Mouse (Mus musculus): ENCODE results near the gene Myl3. TPM values are rescaled to one million over a fixed set of nuclear protein-coding genes. Genes with fewer than 3 reads are reported as not detected.

Myl3 gene
- total and polyA plus RNA-seq, 3 experiments: not detected

DNA sequence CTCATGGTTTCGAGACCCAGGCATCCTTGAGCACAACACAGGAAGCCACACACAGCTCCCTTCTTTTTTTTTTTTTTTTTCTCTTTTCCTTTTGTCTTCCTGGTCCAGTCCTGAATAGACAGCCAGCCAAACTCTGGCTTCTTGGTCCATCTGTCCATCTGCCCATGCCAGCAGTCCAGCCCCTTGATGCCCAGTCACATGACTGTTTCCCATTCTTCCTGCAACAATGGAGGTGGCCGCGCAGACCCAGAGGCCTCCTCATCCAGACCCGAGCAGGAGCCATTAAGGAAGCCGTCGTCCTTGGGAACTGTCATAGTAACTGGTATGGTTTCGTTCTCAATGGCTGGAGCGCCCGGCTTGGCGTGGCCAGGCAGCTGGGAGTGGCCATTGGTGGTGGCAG, 19.6 kb upstream of the Myl3 start:
- DNase-seq (ENCODE audit: extremely low read depth): no peak
- in situ Hi-C loops (cut with MboI; ENCODE audit: low pct_ligation_motif_present, low pct_unique_long_range_greater_than_20kb, low sequenced_read_pairs): loop anchor here (5.0 kb wide), 1 partner anchor 35 kb away; no protein-coding TSS in a partner anchor
- H3K79me2 ChIP-seq (replicated peaks; ENCODE audit: control insufficient read depth, extremely low read depth, insufficient read depth, poor library complexity, severe bottlenecking): no peaks in the 10 kb centered on the region
- no peak overlapping the region for H3K9ac ChIP-seq (ENCODE audit: insufficient read depth, low read depth)
- H3K27me3 ChIP-seq (replicated peaks): no peaks in the 10 kb centered on the region
- dilution Hi-C loops (cut with MboI; ENCODE audit: extremely low pct_ligation_motif_present, extremely low pct_unique_long_range_greater_than_20kb, low sequenced_read_pairs): no loop called here
- no peak overlapping the region for H3K4me2 ChIP-seq (ENCODE audit: insufficient read depth, low read depth, poor library complexity, severe bottlenecking)
- H3K9me3 ChIP-seq (replicated peaks; ENCODE audit: low read length): no peaks in the 10 kb centered on the region
- TF ChIP-seq MYC (IDR thresholded peaks at IDR 0.05; ENCODE audit: low read depth, low read length) (no peak), PAX5 (IDR thresholded peaks at IDR 0.05; ENCODE audit: low read length) (no peak), NELFE (IDR thresholded peaks at IDR 0.05; ENCODE audit: low read depth, low read length) (no peak), POLR2A (IDR thresholded peaks at IDR 0.05; ENCODE audit: low read depth, low read length) (no peak), MEF2A (IDR thresholded peaks at IDR 0.05; ENCODE audit: borderline replicate concordance, low read depth, low read length) (no peak)
- H3K36me3 ChIP-seq (replicated peaks in 1 of 2; ENCODE audit: control insufficient read depth in 1 of 2, insufficient read depth in 1 of 2, low read length in 1 of 2): peaks cover 3 to 21% of the 10 kb centered on the region in 2 experiments
- 0 out of 4 replicates have a peak, but pooled peaks cover 0 to 4% of the 10 kb centered on the region in 2 experiments for H3K4me1 ChIP-seq (ENCODE audit: control insufficient read depth in 1 of 2, insufficient read depth in 2 of 2)
- no peak overlapping the region for H3K27ac ChIP-seq (ENCODE audit: insufficient read depth, low read depth)
- no peak overlapping the region for H3K4me3 ChIP-seq (replicated peaks in 1 of 3; ENCODE audit: low read depth in 2 of 3, low read length in 2 of 3, poor library complexity in 1 of 3)

DNA sequence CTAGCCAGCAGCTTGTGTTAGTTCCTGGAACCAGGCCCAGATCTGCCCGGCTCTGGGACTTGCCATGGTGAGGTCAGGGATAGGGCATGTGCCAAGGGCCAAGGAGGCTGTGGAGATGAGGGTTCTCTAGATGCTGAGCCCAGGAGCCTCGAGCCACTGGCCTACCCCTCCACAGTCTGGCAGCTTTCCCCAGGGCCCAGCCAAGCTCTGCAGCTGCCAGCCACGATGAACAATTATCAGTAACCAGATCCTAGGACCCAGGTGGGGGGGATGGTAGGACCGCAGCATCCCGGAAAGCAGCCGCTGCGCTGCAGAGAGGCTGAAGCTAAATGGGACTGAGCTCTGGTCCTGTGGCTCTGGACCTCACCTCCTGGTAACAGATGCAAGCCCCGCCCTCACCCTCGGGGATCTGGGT, 15.9 kb upstream of the Myl3 start:
- Histone ChIP-seq H3K9me3 (replicated peaks; ENCODE audit: low read length) (no peaks in the 10 kb centered on the region), H3K4me2 (ENCODE audit: insufficient read depth, low read depth, poor library complexity, severe bottlenecking) (no peak overlapping the region), H3K4me1 (ENCODE audit: control insufficient read depth in 1 of 2, insufficient read depth in 2 of 2) (peaks cover 9 to 21% of the 10 kb centered on the region in 2 experiments), H3K27me3 (replicated peaks) (peaks cover 2% of the 10 kb centered on the region), H3K9ac (ENCODE audit: insufficient read depth, low read depth) (no peak overlapping the region), H3K27ac (ENCODE audit: insufficient read depth, low read depth) (no peak overlapping the region), H3K79me2 (replicated peaks; ENCODE audit: control insufficient read depth, extremely low read depth, insufficient read depth, poor library complexity, severe bottlenecking) (no peaks in the 10 kb centered on the region), H3K4me3 (replicated peaks in 1 of 3; ENCODE audit: low read depth in 2 of 3, low read length in 2 of 3, poor library complexity in 1 of 3) (no peak overlapping the region), H3K36me3 (replicated peaks in 1 of 2; ENCODE audit: control insufficient read depth in 1 of 2, insufficient read depth in 1 of 2, low read length in 1 of 2) (peaks cover 0 to 6% of the 10 kb centered on the region in 2 experiments)
- no peak for DNase-seq (ENCODE audit: extremely low read depth)
- in situ Hi-C loops (cut with MboI; ENCODE audit: low pct_ligation_motif_present, low pct_unique_long_range_greater_than_20kb, low sequenced_read_pairs) (loop anchor here (5.0 kb wide), 1 partner anchor 152 kb away; the partner anchor contains the start of gene Als2cl), dilution Hi-C loops (cut with MboI; ENCODE audit: extremely low pct_ligation_motif_present, extremely low pct_unique_long_range_greater_than_20kb, low sequenced_read_pairs) (no loop called here)
- no peak for TF ChIP-seq JUND (conservative IDR thresholded peaks at IDR 0.05; ENCODE audit: low read depth, low read length)

DNA sequence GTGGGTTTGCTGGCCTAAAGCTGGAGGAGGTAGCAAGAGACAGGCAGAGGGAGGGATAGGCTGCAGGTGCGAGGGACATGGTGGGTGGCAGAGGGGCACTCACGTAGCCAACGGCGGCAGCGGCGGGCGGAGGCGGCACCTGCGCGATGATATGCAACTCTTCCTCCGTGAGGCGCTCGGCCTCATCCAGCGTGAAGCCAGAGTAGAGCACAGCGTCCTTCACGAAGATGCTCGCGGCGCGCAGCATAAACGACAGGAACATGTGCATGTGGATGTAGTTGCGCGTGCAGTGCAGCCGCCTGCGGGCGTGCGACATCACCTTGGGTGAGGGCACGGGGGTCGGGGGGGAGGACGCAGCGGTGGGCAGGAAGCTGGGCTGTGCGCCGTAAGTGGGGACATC, 14.8 kb upstream of the Myl3 start:
- in situ Hi-C loops (cut with MboI; ENCODE audit: low pct_ligation_motif_present, low pct_unique_long_range_greater_than_20kb, low sequenced_read_pairs): loop anchor here (5.0 kb wide), 1 partner anchor 150 kb away; the partner anchor contains the start of gene Als2cl
- no peak for TF ChIP-seq USF1 (IDR thresholded peaks at IDR 0.05; ENCODE audit: low read depth, low read length)
- no peak for TF ChIP-seq CHD2 (IDR thresholded peaks at IDR 0.05; ENCODE audit: low read length)
- TF ChIP-seq CHD1 (IDR thresholded peaks at IDR 0.05; ENCODE audit: low read depth, low read length): no peak
- TF ChIP-seq IRF4 (IDR thresholded peaks at IDR 0.05; ENCODE audit: low read depth, low read length): no peak
- TF ChIP-seq MYC (IDR thresholded peaks at IDR 0.05; ENCODE audit: low read depth, low read length): no peak
- no peak for TF ChIP-seq GABPA (IDR thresholded peaks at IDR 0.05; ENCODE audit: insufficient replicate concordance, low read depth, low read length)
- TF ChIP-seq EP300 (IDR thresholded peaks at IDR 0.05; ENCODE audit: low read length): no peak
- no peak for TF ChIP-seq JUND (conservative IDR thresholded peaks at IDR 0.05; ENCODE audit: low read depth, low read length)
- no peak for TF ChIP-seq ZNF384 (IDR thresholded peaks at IDR 0.05; ENCODE audit: low read depth, low read length)
- no peak for TF ChIP-seq MXI1 (IDR thresholded peaks at IDR 0.05; ENCODE audit: low read depth, low read length)
- TF ChIP-seq MAX (IDR thresholded peaks at IDR 0.05; ENCODE audit: low read length): no peak
- Histone ChIP-seq H3K4me2 (ENCODE audit: insufficient read depth, low read depth, poor library complexity, severe bottlenecking) (no peak overlapping the region), H3K27me3 (replicated peaks) (peaks cover 5% of the 10 kb centered on the region), H3K9me3 (replicated peaks; ENCODE audit: low read length) (no peaks in the 10 kb centered on the region), H3K79me2 (replicated peaks; ENCODE audit: control insufficient read depth, extremely low read depth, insufficient read depth, poor library complexity, severe bottlenecking) (no peaks in the 10 kb centered on the region), H3K9ac (ENCODE audit: insufficient read depth, low read depth) (no peak overlapping the region), H3K4me3 (replicated peaks in 1 of 3; ENCODE audit: low read depth in 2 of 3, low read length in 2 of 3, poor library complexity in 1 of 3) (no peak overlapping the region), H3K27ac (ENCODE audit: insufficient read depth, low read depth) (no peak overlapping the region), H3K4me1 (ENCODE audit: control insufficient read depth in 1 of 2, insufficient read depth in 2 of 2) (peaks cover 9 to 22% of the 10 kb centered on the region in 2 experiments), H3K36me3 (replicated peaks in 1 of 2; ENCODE audit: control insufficient read depth in 1 of 2, insufficient read depth in 1 of 2, low read length in 1 of 2) (peaks cover 0 to 6% of the 10 kb centered on the region in 2 experiments)
- DNase-seq (ENCODE audit: extremely low read depth): no peak
- dilution Hi-C loops (cut with MboI; ENCODE audit: extremely low pct_ligation_motif_present, extremely low pct_unique_long_range_greater_than_20kb, low sequenced_read_pairs): no loop called here
